Mouse (Mus musculus) heart, embryonic 11.5 days (tissue): ENCODE data around the gene Rangap1. TPM values are rescaled to one million over a fixed set of nuclear protein-coding genes. Genes with fewer than 3 reads are reported as not detected.

Experiments
- ATAC-seq: fragments of 200-750 bp; cut with Nextera tagmentation; replicated peaks from 2 replicates; pipeline ENCODE4 v1.8.0; 2017; ENCODE audit warnings: moderate library complexity; ENCODE audit not compliant: insufficient number of reproducible peaks, low FRiP score, low TSS enrichment
- H3K27ac ChIP-seq: fragments of 300-500 bp; sonication (generic); 2 replicates; pipeline ENCODE4 v1.5.1; 2014; ENCODE audit warnings: mild to moderate bottlenecking, low read depth, low read length
- H3K27me3 ChIP-seq: fragments of 300-500 bp; sonication (generic); 2 replicates; pipeline ENCODE4 v1.6.1; 2014; ENCODE audit warnings: mild to moderate bottlenecking, low read length, mixed read lengths; ENCODE audit not compliant: control insufficient read depth, insufficient read depth
- H3K36me3 ChIP-seq: fragments of 300-500 bp; sonication (generic); 2 replicates; pipeline ENCODE4 v1.6.1; 2014; ENCODE audit warnings: mild to moderate bottlenecking, low read length, moderate library complexity, mixed read lengths; ENCODE audit not compliant: control insufficient read depth, insufficient read depth
- H3K4me1 ChIP-seq: fragments of 300-500 bp; sonication (generic); 2 replicates; pipeline ENCODE4 v1.6.1; 2014; ENCODE audit warnings: low read length; ENCODE audit not compliant: control insufficient read depth, insufficient read depth
- H3K4me2 ChIP-seq: fragments of 300-500 bp; sonication (generic); 2 replicates; pipeline ENCODE4 v1.6.1; 2014; ENCODE audit warnings: mild to moderate bottlenecking, moderate library complexity
- H3K4me3 ChIP-seq: fragments of 300-500 bp; sonication (generic); 2 replicates; pipeline ENCODE4 v1.5.1; 2014; ENCODE audit warnings: low read depth, low read length
- H3K9ac ChIP-seq: fragments of 300-500 bp; sonication (generic); 2 replicates; pipeline ENCODE4 v1.6.1; 2014; ENCODE audit warnings: mild to moderate bottlenecking, low read depth, low read length, moderate library complexity
- H3K9me3 ChIP-seq: fragments of 300-500 bp; sonication (generic); replicated peaks from 2 replicates; pipeline ENCODE4 v1.6.1; 2016; ENCODE audit warnings: low read length; ENCODE audit not compliant: control insufficient read depth
- WGBS: fragments of 180-500 bp; shearing (Covaris S2); extraction: QIAGEN DNeasy Blood & Tissue Kit; methylation state at CpG from one replicate; pipeline ENCODE4 v1.1.7; 2014; ENCODE audit not compliant: insufficient replicate concordance; 5-methylcytosine and 5-hydroxymethylcytosine counted together
- polyA plus RNA-seq: library from polyadenylated mRNA; unstranded; fragments of >200 nt; fragmentation: Nextera tagmentation; extraction: Ambion mirVana; gene quantifications from 2 replicates; pipeline ENCODE4 v1.2.1, GENCODE M21; 2014

Rangap1 gene
- 96.3 and 105 TPM in 2 replicates for polyA plus RNA-seq

DNA sequence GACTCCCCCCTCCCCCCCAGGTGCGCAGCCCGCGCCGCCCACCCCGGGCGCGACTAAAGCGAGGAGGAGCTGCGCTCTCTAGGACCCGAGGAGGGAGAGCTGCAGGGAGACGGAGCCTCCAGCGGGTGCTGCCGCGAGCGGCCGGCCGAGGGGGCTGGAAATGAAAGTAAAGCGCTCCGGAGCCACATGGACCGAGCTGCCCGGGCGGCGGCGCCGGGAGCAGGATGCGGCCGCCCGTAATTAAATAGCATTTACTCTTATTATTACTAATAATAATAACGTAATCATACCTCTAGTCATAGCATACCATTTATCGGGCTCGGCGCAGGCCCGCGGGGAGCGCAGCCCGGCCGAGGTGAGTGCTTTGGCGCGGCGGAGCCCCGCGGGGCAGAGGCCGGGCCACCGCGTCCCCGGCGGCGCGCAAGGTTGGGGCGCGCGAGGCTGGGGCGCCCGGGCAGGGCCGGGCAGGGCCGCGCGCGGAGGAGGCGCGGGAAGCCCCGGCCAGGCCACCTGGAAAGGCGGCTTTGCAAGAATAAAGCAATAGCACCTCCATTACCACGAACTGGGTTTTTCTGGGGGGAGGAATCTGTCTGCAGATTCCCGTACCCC lies at the start of gene Rangap1, which contains the start of gene Zc3h7b:
Gene Rangap1 (minus strand): TSS at position 539 of the 609 bp plus-strand sequence.
Gene Zc3h7b (plus strand): TSS at position 66 of the 609 bp plus-strand sequence.
- no peaks in the 10 kb centered on the region for H3K36me3 ChIP-seq
- peak; percentile 63 for ATAC-seq
- H3K9me3 ChIP-seq = no peaks in the 10 kb centered on the region
- peaks cover 11% of the 10 kb centered on the region for H3K4me1 ChIP-seq
- H3K9ac ChIP-seq = peak within 1 kb of the TSS; percentile 99
- H3K27me3 ChIP-seq = no peaks in the 10 kb centered on the region
- peak within 1 kb of the TSS; percentile 90 for H3K4me2 ChIP-seq
- peak within 1 kb of the TSS; percentile 83 for H3K4me3 ChIP-seq
- H3K27ac ChIP-seq = peak within 1 kb of the TSS; percentile 85
- WGBS = under 1% methylated on average over 65 of the region's 65 CpGs

DNA sequence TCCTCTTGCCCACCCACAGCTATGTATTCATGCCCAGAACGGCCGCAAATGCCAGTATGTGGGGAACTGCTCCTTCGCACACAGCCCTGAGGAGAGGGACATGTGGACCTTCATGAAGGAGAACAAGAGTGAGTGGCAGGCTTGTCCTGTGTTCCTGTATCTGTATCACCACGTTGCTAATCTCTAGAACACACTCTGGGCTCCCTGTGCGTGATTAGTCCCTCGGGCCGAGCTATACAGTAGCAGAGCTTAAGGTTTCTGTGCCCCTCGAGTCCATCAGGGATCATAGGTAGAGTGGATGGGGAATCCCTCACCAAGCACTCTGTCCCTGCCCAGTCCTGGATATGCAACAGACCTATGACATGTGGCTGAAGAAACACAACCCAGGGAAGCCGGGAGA lies 47.1 kb upstream of the Rangap1 start:
- H3K27ac ChIP-seq = no peak overlapping the region
- 81% methylated on average over 9 of the region's 9 CpGs for WGBS
- no peaks in the 10 kb centered on the region for H3K27me3 ChIP-seq
- no peak overlapping the region for H3K4me2 ChIP-seq
- H3K36me3 ChIP-seq = peaks cover 23% of the 10 kb centered on the region
- ATAC-seq = no peak
- H3K9ac ChIP-seq = no peak overlapping the region
- no peak overlapping the region for H3K4me3 ChIP-seq
- H3K9me3 ChIP-seq = no peaks in the 10 kb centered on the region
- no peaks in the 10 kb centered on the region for H3K4me1 ChIP-seq

DNA sequence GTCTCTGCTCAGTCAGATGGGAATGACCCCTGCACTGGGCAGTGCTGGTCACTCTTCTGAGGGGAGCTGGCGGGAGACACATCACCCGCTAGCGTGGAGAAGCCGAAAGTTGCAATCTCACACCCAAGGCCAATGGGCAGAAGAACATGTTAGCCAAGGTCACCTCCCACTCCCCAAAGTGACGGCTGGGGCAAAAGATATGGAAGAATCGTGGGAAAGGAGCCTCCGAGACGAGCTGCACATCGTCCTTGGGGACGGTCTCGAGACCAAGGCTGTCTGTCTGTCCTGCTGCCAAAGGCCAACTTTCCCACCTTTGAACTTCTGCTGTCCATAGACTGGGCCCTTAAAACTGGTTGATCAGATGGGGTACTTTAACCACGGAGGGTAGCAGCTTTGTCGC lies 42.2 kb upstream of the Rangap1 start:
- no peak for ATAC-seq
- Histone ChIP-seq H3K27me3 (no peaks in the 10 kb centered on the region), H3K27ac (no peak overlapping the region), H3K9me3 (no peaks in the 10 kb centered on the region), H3K4me1 (no peaks in the 10 kb centered on the region), H3K4me3 (no peak overlapping the region), H3K4me2 (no peak overlapping the region), H3K9ac (no peak overlapping the region), H3K36me3 (peaks cover 28% of the 10 kb centered on the region)
- 82% methylated on average over 13 of the region's 13 CpGs for WGBS

DNA sequence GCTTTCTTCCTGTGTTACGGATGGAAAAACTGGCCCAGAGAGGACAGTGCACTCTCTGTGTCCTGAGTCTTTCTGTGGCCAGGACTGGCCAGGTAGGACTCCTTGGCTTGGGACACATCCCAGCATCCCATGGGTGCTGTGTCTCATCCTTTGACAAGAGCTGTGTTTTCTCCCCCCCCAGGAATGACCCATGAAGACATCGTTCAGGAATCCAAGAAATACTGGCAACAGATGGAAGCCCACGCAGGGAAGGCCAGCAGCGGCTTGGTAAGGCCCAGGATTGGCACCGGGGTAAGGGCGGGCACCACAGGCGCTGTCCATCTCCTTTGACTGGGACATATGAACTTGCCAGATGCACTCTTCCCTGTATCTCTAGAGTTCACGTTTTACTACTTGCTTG lies 40.4 kb upstream of the Rangap1 start:
- H3K27ac ChIP-seq = no peak overlapping the region
- H3K9me3 ChIP-seq = no peaks in the 10 kb centered on the region
- 93% methylated on average over 8 of the region's 8 CpGs for WGBS
- H3K9ac ChIP-seq = no peak overlapping the region
- no peaks in the 10 kb centered on the region for H3K4me1 ChIP-seq
- H3K4me3 ChIP-seq = no peak overlapping the region
- no peak overlapping the region for H3K4me2 ChIP-seq
- H3K27me3 ChIP-seq = no peaks in the 10 kb centered on the region
- H3K36me3 ChIP-seq = peaks cover 32% of the 10 kb centered on the region
- no peak for ATAC-seq

DNA sequence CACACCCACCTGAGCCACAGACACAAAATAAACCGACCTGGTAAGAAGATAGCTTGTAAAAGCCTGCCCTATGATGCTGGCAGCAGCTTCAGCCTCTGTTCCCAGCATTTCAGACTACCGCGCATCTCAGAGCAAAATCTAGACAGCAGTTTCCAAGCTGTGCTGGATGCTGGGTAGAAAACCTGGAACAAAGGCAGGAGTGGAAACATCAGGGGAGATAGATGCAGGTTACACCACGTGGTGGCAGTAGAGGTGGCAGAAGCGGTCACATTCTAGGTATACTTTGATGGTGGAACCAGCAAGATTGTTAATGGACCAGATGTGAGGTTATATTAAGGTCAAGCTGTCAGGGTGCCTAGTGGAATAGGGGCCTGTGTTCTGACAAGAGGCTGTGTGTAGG lies 39.4 kb upstream of the Rangap1 start:
- H3K4me3 ChIP-seq = no peak overlapping the region
- no peak overlapping the region for H3K4me2 ChIP-seq
- H3K9ac ChIP-seq = no peak overlapping the region
- no peaks in the 10 kb centered on the region for H3K4me1 ChIP-seq
- no peaks in the 10 kb centered on the region for H3K9me3 ChIP-seq
- H3K36me3 ChIP-seq = peaks cover 34% of the 10 kb centered on the region
- no peaks in the 10 kb centered on the region for H3K27me3 ChIP-seq
- 61% methylated on average over 5 of the region's 5 CpGs for WGBS
- no peak overlapping the region for H3K27ac ChIP-seq
- ATAC-seq = no peak

DNA sequence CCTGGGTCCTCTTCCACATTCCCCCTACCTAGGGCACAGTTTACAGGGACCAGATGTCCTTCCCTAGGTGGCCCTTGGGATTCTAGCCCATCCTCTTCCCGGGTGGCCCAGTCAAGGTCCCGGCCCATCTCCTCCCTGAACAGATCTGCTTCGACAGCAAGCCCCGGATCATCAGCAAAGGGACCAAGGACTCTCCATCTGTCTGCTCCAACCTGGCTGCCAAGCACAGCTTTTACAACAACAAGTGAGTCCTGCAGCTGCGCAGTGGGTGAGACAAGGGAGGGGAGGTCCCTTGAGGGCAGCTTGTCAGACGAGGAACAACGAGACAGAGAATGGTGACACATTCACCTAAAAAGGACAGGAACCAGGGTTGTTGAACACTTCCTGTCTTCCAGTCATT lies 36.5 kb upstream of the Rangap1 start:
- no peak for ATAC-seq
- no peaks in the 10 kb centered on the region for H3K27me3 ChIP-seq
- H3K4me1 ChIP-seq = no peaks in the 10 kb centered on the region
- WGBS = 79% methylated on average over 7 of the region's 7 CpGs
- H3K36me3 ChIP-seq = peaks cover 46% of the 10 kb centered on the region
- H3K9ac ChIP-seq = no peak overlapping the region
- H3K4me3 ChIP-seq = no peak overlapping the region
- no peak overlapping the region for H3K4me2 ChIP-seq
- H3K27ac ChIP-seq = no peak overlapping the region
- H3K9me3 ChIP-seq = no peaks in the 10 kb centered on the region

DNA sequence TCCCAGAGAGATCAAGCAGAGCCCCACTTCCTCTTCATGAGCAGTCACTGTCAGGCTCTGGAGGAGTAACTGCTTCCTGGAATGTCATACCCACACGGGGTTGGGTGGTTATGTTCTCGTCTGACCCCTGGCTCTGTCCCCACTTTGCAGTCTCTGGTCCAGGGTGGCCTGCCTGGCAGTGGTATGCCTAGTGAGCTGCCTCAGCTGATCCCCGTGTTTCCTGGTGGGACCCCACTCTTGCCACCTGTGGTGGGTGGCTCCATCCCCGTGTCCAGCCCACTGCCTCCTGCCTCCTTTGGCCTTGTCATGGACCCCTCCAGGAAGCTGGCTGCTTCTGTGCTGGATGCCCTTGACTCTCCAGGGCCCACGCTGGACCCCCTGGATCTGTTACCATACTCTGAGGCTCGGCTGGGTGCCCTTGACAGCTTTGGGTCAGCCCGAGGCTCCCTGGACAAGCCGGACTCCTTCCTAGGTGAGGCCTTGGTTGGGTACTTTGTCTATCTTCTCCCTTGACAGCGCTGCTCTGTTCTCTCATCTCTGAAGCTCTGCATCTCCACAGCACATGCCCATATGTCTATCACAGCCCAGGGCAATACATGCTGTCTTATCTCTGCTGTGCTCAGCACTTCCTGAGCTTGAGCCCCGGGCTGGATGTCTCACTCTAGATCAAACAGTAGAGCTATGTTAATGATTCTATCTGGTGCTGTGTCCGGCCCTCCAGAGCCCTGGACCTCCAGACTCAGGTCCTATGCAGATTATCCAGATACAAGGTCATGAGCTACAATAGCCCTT lies 31.5 kb upstream of the Rangap1 start:
- H3K9me3 ChIP-seq = no peaks in the 10 kb centered on the region
- no peak overlapping the region for H3K27ac ChIP-seq
- H3K4me2 ChIP-seq = no peak overlapping the region
- no peaks in the 10 kb centered on the region for H3K27me3 ChIP-seq
- 74% methylated on average over 11 of the region's 11 CpGs for WGBS
- ATAC-seq = no peak
- no peak overlapping the region for H3K4me3 ChIP-seq
- no peak overlapping the region for H3K9ac ChIP-seq
- H3K4me1 ChIP-seq = no peaks in the 10 kb centered on the region
- peaks cover 49% of the 10 kb centered on the region for H3K36me3 ChIP-seq

DNA sequence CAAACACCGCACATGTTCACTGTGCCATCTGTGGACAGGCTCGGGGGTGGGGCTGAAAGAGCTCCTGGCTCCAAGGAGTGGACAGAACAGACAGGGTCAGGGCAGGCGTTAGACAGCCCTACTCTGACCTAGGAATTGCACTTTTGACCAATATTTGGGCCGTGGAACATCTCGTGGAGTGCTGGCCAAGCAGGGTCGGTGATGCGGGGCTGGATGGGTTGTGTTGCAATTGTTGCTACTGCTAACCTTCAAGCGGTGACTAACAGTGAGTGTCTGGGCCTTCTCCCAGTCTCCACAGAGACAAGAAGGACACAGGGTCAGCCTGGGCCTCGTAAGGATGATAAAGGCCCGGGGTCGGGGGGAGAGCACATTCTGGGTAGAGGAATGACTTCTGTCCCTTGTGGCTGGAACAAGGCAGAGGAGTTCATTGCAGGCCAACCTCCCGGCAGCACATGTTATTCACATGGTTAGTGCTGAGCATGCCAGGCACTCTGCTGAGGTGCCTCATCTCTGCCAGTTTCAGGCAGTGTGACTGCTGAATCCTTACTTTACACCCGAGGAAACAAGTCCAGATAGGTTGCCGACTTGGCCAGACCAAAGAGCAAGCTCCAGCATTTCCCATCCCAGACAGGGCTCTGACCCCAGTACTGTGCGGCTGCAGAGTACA lies 29.3 kb upstream of the Rangap1 start:
- WGBS = 78% methylated on average over 15 of the region's 15 CpGs
- ATAC-seq = no peak
- H3K27me3 ChIP-seq = no peaks in the 10 kb centered on the region
- H3K4me3 ChIP-seq = no peak overlapping the region
- H3K27ac ChIP-seq = no peak overlapping the region
- H3K9me3 ChIP-seq = no peaks in the 10 kb centered on the region
- H3K9ac ChIP-seq = no peak overlapping the region
- H3K4me2 ChIP-seq = no peak overlapping the region
- H3K4me1 ChIP-seq = no peaks in the 10 kb centered on the region
- peaks cover 42% of the 10 kb centered on the region for H3K36me3 ChIP-seq
